Mouse (Mus musculus) small intestine, adult 2 months (tissue): ENCODE results near the gene Otulin.

Source experiments
- CTCF ChIP-seq: fragments of 200-500 bp; IDR thresholded peaks from 2 replicates; pipeline ENCODE4 v1.5.1; 2012; ENCODE audit warnings: low read depth, mild to moderate bottlenecking, control low read depth, inconsistent platforms, low read length, moderate library complexity, mixed read lengths; ENCODE audit not compliant: insufficient replicate concordance, insufficient read length; ENCODE audit errors: extremely low read depth
- POLR2A ChIP-seq: fragments of 200-500 bp; IDR thresholded peaks from 2 replicates; pipeline ENCODE4 v1.6.1; 2012; ENCODE audit warnings: low read depth, mild to moderate bottlenecking, control low read depth, inconsistent platforms, low read length, moderate library complexity

DNA sequence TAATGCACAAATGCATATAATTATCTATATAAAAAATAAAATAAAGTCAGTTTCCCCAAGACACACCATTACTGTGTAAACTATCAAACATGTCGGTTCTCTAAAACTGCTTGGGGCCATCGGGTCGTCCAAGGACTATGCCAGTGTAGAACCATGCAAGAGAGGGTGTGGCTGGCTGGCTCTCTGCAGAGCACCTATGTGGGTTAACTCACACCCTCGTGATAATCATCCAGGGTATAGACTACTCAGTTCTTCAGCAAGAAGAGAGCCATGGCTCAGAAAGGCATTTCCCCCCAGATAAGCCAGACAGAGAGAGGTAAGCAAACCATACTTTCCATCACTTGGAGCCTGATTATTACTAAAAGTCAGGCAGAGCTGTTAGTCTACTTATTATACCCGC, 28.6 kb upstream of the Otulin start:
- TF ChIP-seq CTCF (no peak), POLR2A (no peak)
